Mouse (Mus musculus) hematopoietic stem cell, adult 5-6 weeks (primary cell): ENCODE results near the gene Pctp. TPM values are rescaled to one million over a fixed set of nuclear protein-coding genes. Genes with fewer than 3 reads are reported as not detected.

Experiments used
- total RNA-seq: library from RNA; stranded (forward); fragments of 172-1452, 232-1000 nt; gene quantifications from 2 replicates; pipeline ENCODE4 v1.2.3, GENCODE M21; 2017

Pctp gene
- total RNA-seq, 1 experiment from 2014 or later = 20.0 TPM

Other genes with a start within 250 kb of the Pctp start
- gene Ankfn1, start 225.2 kb downstream of the Pctp start, total RNA-seq = not detected in 2 replicates
- 0.25 TPM in 1 of 2 replicates, not detected in the other for gene Tmem100, start 27.5 kb upstream of the Pctp start, total RNA-seq
- gene Gm45716, start 184.8 kb upstream of the Pctp start, total RNA-seq = 3.8 and 11.2 TPM in 2 replicates
- gene Mmd, start 246.6 kb upstream of the Pctp start, total RNA-seq = 14.4 and 15.1 TPM in 2 replicates